Mouse (Mus musculus) stomach, postnatal 0 days (tissue): ENCODE measurements around the gene Ccdc116.

Experiments used
- CTCF ChIP-seq: IDR thresholded peaks from 2 replicates; pipeline ENCODE4 v1.5.1; 2016; ENCODE audit warnings: antibody characterized with exemption, low read depth, mild to moderate bottlenecking, moderate library complexity
- EP300 ChIP-seq: optimal IDR thresholded peaks from 2 replicates; pipeline ENCODE3; 2016; ENCODE audit warnings: antibody characterized with exemption

DNA sequence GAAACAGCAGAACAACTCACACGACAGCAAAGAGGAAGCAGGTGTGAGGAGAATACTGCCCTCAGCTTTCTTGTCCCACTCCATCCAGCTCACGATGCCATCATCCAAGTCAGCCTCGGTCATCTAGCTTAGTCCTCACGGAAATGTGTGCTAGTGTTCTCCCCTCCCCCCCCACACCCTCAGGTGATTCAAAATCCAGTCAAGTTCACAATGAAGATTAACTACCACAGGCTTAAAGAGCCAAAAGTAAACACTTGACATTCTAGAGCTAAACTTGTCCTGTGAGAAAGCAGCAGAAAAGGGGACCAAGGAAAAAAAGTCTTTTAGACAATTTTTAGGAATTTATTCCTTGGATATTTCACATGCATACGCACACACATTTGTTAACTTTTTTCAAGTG, 21.0 kb upstream of the Ccdc116 start:
- TF ChIP-seq CTCF (no peak), EP300 (no peak)
